Mouse (Mus musculus) Patski (cell line): ENCODE results near the gene Gm30302. TPM values are rescaled to one million over a fixed set of nuclear protein-coding genes. Genes with fewer than 3 reads are reported as not detected.

ENCODE experiments used
- ATAC-seq: fragments of 100-300 bp; one replicate; pipeline ENCODE4 v1.8.0; 2021
- CTCF ChIA-PET: fragments of 350-600 bp; sonication (Branson Sonifier 250); formaldehyde crosslinking; loops from one replicate; lab custom pipeline; 2022; ENCODE audit warnings: inconsistent platforms; lab: Charles Lee
- POLR2A ChIA-PET: fragments of 350-600 bp; sonication (Branson Sonifier 250); formaldehyde crosslinking; loops from one replicate; lab custom pipeline; 2022; ENCODE audit warnings: antibody characterized with exemption, inconsistent platforms; lab: Charles Lee
- DNase-seq: peaks from one replicate; pipeline ENCODE4 v3.0.0-alpha.2; 2011; ENCODE audit warnings: low read depth, low spot score
- H3K27me3 ChIP-seq: fragments of 371-371 bp; one replicate; pipeline ENCODE4 v1.5.1; 2021
- CTCF ChIP-seq: fragments of 100-300 bp; IDR thresholded peaks from one replicate; pipeline ENCODE4 v1.5.1; 2021
- in situ Hi-C: fragments of 300-500 bp; cut with MboI; formaldehyde crosslinking; loops from 3 replicates; pipeline ENCODE4 v1.11.1; 2018; ENCODE audit warnings: low pct_unique_long_range_greater_than_20kb, mixed read lengths
- polyA plus RNA-seq: library from polyadenylated mRNA; unstranded; gene quantifications from one replicate; pipeline ENCODE4 v1.2.3, GENCODE M21; 2021

Gene Gm30302
- polyA plus RNA-seq, 1 experiment from 2014 or later, result not detected

- DNase-seq (no peak), ATAC-seq (no peak)
- H3K27me3 ChIP-seq, result no peaks in the 10 kb centered on the region
- ChIA-PET POLR2A (no interaction called here), CTCF (no interaction called here)
- TF ChIP-seq CTCF, result no peak
- in situ Hi-C loops, result no loop called here
Observed at GRCm38 (mm10) chr13:49741285-49742040, 57.3 kb downstream of the Gm30302 start.

GRCm38 (mm10) chr13:49738011-49738410 is 60.8 kb downstream of the Gm30302 start:
- in situ Hi-C loops, result no loop called here

GRCm38 (mm10) chr13:49736430-49736829 is 62.4 kb downstream of the Gm30302 start:
- no peak for DNase-seq
- ChIA-PET POLR2A (no interaction called here), CTCF (no interaction called here)
- H3K27me3 ChIP-seq, result no peaks in the 10 kb centered on the region
- no peak for ATAC-seq
- no peak for TF ChIP-seq CTCF
- in situ Hi-C loops, result no loop called here

More at GRCm38 (mm10) chr13:49738011-49738410, 60.8 kb downstream of the Gm30302 start:
- no peaks in the 10 kb centered on the region for H3K27me3 ChIP-seq
- no peak for TF ChIP-seq CTCF
- POLR2A ChIA-PET, result interaction anchor here (0.7 kb wide), 1 partner anchor 396 kb away, joined by 3 read pairs; no protein-coding TSS in a partner anchor
- no peak for ATAC-seq
- DNase-seq, result no peak
- CTCF ChIA-PET, result no interaction called here

Other genes with a start within 250 kb of the Gm30302 start
- gene Omd, start 216.5 kb downstream of the Gm30302 start, polyA plus RNA-seq, result 12.8 TPM
- gene Ogn, start 191.0 kb downstream of the Gm30302 start, polyA plus RNA-seq, result 235 TPM
- 9.1 TPM for gene Cenpp, start 146.2 kb downstream of the Gm30302 start, polyA plus RNA-seq
- 15.0 TPM for gene Nol8, start 145.9 kb downstream of the Gm30302 start, polyA plus RNA-seq
- 109 TPM for gene Iars, start 116.9 kb downstream of the Gm30302 start, polyA plus RNA-seq